Mouse (Mus musculus): ENCODE data around the gene N4bp2. TPM values are rescaled to one million over a fixed set of nuclear protein-coding genes. Genes with fewer than 3 reads are reported as not detected.

Gene N4bp2
- total RNA-seq, 2 experiments from 2014 or later, result 8.3 to 10.5 TPM

DNA sequence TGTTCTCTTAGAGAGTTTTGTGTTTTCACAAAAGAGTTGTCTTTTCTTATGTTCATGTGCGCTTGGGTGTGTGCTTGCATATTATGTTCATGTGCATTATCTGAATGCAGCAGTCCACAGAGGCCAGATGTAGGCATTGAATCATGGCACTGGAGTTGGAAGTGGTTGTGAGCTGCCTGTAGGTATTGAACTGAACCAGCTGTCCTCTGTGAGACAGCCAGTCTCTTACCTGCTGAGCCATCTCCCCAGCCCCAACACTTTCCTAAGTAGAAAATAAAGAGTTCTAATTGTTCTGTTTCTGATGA is 32.6 kb downstream of the N4bp2 start:
- intact Hi-C loops (cut with DNase I), result no loop called here
- DNase-seq (ENCODE audit: low spot score in 2 of 2), result no peak

DNA sequence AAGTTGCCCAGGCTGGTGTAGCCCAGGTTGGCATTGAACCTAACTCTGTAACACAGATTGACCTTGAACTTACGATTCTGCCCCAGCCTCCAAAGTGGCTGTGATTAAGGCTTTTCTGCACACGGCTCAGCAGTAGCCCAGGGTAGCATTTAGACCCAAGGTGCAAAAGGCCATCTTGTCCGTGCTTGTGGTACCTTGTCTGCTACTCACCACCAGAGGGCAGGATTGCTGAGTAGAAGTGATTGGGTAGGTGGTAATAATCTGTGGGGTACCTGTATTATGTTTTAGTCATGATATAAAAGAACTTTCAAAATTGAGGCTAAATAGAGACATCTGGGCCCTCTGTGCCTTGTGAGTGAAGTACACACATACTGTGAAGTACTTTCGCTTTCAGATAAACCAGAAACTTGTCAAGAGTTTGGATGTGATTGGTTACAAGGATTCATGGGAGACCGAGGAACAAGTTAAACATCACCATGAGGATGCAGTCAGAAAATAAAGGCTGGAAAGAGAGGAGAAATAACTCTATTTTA is 60.3 kb downstream of the N4bp2 start:
- peak; percentile 10 to 34 for DNase-seq (ENCODE audit: low spot score in 2 of 2)
- intact Hi-C loops (cut with DNase I), result loop anchor here (2.0 to 5.0 kb wide), 2 partner anchors 115 to 134 kb away; no protein-coding TSS in a partner anchor

DNA sequence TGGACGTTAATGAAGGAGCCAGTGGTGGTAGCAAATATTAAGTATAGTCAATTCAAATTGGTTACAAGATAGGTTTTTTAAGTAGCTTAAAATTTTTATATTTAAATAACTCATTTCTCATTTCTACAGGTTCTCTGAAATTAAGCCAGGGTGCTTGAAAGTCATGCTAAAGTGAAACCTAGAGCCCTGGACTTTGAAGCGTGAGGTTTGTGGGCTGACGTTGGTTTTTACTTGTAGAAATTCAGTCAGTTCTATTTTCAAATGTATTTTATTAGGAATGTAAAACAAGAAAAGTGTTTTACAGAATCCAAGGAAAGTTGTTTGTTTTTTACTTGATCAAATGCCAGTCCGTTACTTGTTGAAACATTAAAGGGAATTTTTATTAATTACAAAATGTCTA is 63.2 kb downstream of the N4bp2 start:
- DNase-seq (ENCODE audit: low spot score in 2 of 2), result no peak
- intact Hi-C loops (cut with DNase I), result no loop called here

DNA sequence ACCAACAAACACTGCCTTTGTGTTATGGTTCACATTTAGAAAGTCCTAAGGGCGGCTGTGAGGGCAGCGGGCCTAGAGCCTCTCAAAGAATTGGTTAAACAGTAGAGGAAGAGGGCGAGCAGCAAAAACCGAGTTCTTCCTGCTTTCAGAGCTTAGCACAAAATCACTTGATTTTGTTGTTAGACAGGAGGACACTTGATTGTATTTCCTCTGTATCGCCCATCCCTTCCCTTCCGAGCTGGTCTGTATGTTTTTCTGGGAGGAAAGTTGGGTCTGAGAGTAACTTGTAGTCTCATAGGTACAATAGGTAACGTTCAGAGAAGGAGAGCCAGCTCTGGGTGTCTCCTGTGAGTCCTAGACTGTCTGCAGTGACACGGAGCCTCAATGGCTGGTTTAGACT is 63.8 kb downstream of the N4bp2 start:
- intact Hi-C loops (cut with DNase I), result no loop called here
- no peak for DNase-seq (ENCODE audit: low spot score in 2 of 2)

DNA sequence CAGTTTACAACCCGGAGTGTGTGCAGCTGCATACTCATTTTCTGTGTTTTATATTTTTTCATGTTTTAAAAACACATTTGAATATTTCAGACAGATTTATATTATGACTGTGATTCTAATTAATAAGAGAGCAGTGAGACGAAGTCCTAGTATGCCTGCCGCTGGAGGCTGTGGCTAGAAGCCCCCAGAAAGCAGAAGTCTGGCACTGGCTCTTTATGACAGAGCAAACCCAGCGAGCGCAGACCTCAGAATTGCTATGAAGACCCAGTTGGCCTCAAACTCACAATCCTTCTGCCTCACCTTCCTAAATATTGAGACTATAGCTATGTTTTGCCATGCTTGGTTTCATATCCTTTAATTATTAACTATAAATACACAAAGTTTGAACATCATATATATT is 64.9 kb downstream of the N4bp2 start:
- no peak for DNase-seq (ENCODE audit: low spot score in 2 of 2)
- intact Hi-C loops (cut with DNase I), result no loop called here

DNA sequence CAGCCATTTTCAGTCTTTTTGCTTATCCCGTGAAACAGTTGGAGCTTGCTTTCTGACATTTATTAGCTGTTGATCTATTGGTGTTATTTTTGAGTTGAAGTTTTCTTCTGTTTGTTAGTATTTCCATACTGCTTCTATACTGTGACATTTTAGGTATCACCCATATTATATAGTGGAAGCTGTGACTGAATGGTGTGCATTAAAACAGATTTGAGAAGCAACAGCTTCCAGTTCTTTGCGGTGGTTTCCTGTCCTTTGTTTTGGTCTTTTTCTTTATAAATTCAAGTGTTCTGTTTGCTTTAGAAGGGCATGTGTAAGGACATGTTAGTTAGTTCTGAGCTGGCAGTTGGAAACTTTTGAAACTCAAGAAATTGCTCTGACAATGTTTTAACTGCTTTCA is 65.7 kb downstream of the N4bp2 start:
- DNase-seq (ENCODE audit: low spot score in 2 of 2), result no peak
- intact Hi-C loops (cut with DNase I), result no loop called here

DNA sequence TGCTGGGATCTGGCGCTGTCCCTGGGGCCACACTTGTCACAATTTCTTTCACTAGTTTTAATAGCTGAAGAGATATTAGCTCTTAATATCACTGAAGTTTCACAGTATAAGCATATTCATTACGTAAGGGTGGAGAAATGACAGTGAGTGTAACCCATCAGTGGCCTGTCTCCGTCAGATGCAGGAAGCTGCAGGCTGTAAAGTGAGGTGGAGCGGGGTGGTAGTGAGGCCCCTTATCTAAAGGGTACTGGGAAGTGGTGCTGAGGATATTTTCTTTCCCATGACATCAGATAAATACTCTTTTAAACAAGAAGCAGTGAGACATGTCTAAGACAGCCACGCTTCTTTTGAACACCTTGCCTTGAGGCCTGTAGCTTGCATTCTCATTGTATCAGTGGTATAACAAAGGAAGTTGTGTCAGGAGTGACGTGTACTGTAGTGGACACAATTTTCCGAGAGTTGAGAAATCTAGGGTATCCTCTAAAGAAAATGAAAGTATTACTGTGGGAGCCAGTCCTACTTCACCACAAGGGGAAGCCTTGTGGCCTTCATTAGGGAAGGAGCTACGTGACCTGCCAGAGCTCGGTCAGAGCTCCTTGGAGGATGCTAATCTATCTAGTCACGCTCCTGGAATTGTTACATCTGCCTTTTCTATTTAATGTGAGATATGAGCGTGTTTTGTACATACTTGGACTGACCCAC is 68.7 kb downstream of the N4bp2 start:
- DNase-seq (ENCODE audit: low spot score in 2 of 2), result no peak
- intact Hi-C loops (cut with DNase I), result no loop called here

DNA sequence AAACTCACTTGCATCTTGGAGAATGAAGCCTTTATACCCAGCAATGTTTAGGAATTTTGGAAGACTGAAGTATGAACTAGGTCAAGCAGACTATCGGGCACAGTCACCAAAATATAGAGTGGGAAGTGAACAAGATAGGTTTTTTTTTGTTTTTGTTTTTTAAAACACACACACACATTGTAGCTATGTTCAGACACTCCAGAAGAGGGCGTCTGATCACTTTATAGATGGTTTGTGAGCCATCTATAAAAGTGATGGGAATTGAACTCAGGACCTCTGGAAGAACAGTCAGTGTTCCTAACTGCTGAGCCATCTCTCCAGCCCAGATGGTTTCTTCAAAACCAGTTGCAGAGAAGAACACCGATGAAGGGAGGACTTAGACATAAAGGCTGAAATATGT is 69.8 kb downstream of the N4bp2 start:
- DNase-seq (ENCODE audit: low spot score in 2 of 2), result no peak
- intact Hi-C loops (cut with DNase I), result no loop called here

DNA sequence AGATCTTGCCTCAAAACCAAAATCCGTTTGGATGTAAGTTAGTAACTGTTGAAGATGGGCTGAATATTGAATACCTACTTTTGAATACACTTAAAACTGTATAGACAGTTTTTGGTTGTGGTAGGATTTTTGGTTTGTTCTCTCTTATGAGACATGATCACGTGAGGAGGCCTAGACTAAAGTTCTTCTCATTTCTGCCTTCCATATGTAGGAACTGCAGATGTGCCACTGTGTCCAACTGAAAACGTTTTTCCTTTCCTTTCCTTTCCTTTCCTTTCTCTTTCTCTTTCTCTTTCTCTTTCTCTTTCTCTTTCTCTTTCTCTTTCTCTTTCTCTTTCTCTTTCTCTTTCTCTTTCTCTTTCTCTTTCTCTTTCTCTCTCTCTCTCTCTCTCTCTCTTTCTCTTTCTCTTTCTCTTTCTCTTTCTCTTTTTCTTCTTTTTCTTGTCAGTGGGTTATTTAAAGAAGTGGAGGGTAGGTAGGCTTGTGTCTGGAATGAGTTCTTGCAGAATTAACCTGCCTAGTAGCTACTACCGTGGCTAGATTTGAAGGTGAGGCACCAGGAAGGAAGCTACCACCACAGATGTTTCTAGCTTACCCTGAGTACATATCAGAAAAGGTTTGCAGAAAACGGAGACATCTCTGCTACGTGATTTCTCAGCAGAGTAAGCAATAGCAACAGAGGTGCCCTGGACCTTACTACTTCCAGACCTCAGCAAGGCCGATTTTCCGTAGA is 70.6 kb downstream of the N4bp2 start:
- intact Hi-C loops (cut with DNase I), result no loop called here

DNA sequence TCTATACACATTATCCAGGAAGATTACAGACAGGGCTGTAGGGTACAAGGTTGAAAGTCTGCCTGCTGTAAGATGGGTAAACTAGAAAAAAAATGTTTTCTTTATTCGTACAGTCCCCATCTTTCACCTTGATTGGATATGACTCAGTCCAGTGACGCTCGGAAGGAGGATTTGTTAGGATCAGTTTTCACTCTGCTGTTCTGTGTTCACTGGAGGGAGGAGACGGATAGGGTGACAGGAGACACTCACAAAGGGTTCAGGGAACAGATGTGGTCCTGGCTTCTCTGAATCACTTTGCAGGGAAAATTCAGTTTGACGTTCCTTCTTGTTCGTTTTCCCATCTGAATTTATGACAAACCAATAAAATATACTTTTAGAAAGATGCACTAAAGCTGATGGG is 74.7 kb downstream of the N4bp2 start:
- intact Hi-C loops (cut with DNase I), result no loop called here
- no peak for DNase-seq (ENCODE audit: low spot score in 2 of 2)

More for the DNA sequence above, 70.6 kb downstream of the N4bp2 start:
- no peak for DNase-seq (ENCODE audit: low spot score in 2 of 2)

DNA sequence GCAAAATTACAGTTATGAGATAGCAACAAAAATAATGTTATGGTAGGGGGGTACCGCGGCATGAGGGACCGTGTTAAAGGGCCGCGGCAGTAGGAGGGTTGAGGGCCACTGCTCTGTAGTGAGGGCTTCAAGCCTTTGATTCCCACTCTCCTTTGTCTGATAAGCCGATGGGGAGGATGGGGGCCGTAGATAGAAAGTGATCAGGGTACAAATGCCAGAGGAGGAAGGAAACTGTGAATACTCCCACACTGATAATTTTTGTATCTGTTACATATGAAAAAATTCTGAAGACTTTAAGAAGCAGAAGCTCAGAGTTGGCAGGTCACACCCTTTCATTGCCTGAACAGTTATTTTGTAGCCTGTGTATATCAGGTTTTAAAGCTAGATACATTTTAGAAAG is 79.6 kb downstream of the N4bp2 start:
- DNase-seq (ENCODE audit: low spot score in 2 of 2), result no peak
- intact Hi-C loops (cut with DNase I), result no loop called here

DNA sequence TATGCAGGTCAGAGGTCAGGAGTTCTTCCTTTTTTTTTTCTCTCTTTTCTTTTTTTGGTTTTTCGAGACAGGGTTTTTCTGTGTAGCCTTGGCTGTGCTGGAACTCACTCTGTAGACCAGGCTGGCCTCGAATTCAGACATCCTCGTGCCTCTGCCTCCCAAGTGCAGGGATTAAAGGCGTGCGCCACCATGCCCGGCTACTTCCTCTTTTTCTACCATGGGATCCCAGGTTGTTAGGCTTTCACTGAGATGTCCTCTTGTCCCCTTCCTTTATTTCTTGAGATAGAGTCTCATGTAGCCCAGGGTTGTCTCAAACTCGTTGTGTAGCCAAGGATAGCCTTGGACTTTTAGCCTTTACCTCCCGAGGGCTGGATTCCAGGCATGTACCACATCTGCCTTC is 83.2 kb downstream of the N4bp2 start:
- DNase-seq (ENCODE audit: low spot score in 2 of 2), result no peak
- intact Hi-C loops (cut with DNase I), result no loop called here

DNA sequence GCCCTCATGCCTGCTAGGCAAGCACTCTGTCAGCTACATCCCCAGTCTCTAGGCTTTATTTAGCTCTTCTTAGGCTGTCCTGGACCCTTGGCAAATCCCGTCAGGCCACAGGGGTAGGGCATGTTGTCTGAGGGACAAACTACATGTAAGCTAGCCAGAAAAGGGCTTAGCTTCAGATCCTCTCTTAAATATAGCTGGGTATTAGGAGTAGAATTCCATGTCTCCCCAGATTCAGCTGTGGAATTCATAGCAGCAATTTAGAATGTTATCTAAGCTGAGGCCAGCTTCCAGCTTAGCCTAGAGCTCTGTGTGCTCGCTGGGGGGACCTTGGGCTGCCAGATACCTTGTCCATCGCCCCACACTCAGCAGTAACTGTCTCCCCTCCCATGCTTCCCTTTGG is 83.6 kb downstream of the N4bp2 start:
- intact Hi-C loops (cut with DNase I), result no loop called here
- DNase-seq (ENCODE audit: low spot score in 2 of 2), result no peak

DNA sequence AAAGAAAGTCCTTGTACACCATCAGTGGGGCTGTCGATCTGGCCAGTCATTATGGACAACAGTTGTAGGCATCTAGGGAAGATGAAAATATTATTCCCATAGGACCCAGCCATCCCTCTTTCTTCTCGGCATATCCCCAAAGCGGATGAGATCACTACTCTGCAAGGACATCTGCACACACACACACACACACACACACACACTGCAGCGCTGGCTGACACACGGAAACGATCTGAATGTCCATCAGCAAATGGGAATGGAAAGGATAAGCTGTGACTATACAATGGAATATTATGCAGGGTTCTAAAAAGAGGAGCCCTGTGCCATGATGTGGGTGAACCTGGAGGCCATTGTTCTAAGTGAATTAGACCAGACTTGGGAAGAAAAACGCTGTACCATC is 84.3 kb downstream of the N4bp2 start:
- intact Hi-C loops (cut with DNase I), result no loop called here
- no peak for DNase-seq (ENCODE audit: low spot score in 2 of 2)

DNA sequence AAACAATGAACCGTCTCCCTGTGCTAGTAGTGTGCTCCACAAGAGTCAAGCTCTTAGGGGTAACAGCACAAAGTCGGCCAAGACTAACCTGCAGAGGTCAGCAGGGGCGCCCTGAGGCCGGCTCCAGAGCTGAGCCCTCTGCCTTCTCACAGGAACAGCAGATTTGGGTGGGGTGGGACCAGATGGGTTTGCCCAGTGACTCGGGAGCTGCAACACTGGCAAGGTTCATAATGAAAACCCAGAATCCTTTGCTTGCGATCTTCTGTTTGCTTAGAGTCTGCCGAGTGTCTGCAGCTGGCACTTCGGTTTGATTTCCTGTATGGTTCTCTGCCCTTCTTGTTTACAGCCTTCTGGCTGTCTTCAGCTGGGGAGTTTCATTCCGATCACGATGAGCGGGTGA is 87.4 kb downstream of the N4bp2 start:
- intact Hi-C loops (cut with DNase I), result no loop called here
- no peak for DNase-seq (ENCODE audit: low spot score in 2 of 2)

DNA sequence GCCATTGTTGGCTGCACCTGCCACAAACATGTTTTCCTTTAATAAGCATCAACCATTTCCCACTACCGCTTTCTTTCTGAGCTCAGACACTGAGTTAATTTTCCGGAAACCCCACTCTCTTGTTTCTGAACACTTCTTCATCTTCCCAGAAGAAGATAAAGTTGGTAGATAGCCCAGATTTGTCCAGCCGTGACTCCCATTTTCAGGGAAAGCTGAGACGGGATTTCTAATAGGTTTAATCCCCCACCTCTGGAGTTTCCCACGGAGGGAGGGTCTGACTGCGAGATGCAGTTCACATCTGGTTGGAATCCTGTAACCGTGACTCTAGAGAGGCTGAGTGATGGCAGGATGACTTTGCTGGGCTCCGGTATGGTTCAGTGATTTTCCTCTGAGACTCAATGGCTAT is 91.5 kb downstream of the N4bp2 start:
- DNase-seq (ENCODE audit: low spot score in 2 of 2), result no peak
- intact Hi-C loops (cut with DNase I), result no loop called here

DNA sequence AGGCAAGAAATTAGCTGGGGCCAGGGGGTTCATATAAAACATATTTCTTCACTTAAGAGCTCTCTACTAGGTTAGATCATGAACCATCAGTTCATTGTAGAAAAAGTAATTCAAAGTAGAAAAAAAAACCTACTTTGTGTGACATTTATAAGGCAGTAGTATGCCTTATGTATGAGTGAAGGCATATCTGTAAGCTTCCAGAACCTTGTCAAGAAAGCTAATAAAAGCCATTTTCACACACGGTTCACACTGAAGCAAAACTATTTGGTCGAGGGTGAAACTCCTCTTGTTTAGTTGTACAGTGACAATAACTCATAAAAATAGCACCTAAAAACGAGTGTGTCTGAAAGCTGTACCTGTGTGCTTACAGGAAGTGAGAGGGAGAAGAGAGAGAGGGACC is 92.2 kb downstream of the N4bp2 start:
- intact Hi-C loops (cut with DNase I), result no loop called here
- DNase-seq (ENCODE audit: low spot score in 2 of 2), result no peak

DNA sequence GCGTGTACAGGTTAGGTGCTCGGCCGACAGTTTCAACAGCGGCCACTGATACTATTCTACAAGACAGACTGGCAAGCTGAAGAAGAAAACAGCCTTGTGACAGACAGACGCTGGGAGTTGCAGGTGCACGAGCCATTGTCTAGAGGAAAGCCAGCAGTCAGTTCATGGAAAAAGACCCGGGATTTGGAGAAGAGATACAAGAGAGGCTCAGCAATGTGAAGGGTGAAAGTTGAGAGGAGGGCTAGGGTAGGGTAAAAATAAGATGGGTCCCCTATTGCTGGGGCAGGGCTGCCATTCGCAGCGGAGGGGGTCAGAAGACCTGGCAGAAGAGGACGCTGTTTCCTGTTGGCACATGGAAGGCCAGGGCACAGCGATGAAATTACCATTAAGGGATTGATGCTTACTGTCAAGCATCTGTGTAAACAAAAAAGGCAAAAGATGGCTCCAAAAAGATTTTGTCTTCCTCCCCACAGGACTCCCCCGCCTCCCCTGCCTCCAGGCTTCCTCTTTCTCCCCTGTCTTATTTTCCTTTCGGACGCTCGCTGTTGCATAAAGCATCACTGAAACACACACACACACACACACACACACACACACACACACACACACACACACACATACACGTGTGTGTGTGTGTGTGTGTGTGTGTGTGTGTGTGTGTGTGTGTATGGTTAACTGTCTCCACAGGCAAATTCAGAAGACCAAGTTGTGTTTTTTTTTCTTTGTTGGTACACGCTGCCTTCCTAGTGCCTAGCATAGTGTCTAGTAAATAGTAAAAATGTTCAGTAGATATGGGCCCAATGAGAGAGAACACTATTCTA is 93.5 kb downstream of the N4bp2 start:
- DNase-seq (ENCODE audit: low spot score in 2 of 2), result no peak
- intact Hi-C loops (cut with DNase I), result no loop called here

DNA sequence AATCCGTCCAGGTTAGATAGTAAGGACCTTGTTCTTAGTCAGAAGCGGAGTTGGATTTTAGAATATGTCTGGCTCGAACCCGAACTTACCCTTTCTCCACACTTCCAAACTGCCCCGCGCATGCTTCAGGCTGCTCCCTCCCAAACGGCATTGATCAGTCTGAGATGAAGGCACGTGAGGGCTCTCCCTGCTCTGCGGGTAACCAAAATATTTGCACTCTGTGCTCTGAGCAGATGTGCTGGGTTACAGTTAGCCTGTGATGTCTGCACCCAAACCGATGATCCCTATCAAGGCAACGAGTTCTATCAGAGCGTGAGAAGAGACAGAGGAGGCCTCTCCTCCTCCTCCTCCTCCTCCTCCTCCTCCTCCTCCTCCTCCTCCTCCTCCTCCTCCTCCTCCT is 94.6 kb downstream of the N4bp2 start:
- no peak for DNase-seq (ENCODE audit: low spot score in 2 of 2)
- intact Hi-C loops (cut with DNase I), result no loop called here

DNA sequence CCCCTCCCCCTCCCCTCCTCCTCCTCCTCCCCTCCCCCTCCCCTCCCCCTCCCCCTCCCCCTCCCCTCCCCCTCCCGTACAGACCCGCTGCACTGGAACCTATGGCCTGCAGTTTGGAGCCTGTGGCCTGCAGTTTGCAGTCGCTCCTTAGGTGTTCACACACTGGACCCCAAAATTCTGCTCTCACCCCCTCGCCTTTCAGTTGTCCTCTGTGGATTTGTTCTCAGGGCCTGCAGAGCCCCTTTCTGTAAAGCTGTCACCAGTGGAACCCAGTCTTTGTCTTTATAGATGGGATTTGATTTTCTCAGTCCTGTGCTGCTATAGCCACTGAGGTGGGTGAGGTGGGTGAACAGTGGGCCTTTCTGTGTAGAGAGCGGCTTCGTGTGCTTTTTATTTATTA is 95.0 kb downstream of the N4bp2 start:
- intact Hi-C loops (cut with DNase I), result no loop called here
- DNase-seq (ENCODE audit: low spot score in 2 of 2), result no peak

DNA sequence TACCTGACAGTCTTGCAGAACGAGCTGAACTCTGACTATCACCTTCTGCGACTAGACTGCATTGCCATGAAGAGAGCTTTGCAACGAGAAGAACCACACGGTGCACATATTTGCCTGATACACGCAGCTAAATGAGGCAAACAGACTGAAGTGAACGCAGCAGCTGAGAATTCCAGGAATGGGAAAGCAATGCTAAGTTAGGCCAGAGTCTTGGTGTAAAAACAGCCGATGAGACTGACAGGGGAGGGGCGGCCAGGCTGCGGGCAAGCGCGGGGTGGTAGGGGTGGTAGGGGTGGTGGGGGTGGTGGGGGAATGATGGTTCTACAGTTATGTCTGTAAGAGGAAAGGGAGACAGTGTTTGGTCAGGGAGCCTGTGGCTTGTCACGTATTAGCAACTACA is 95.6 kb downstream of the N4bp2 start:
- intact Hi-C loops (cut with DNase I), result no loop called here
- DNase-seq (ENCODE audit: low spot score in 2 of 2), result no peak

All from left cerebral cortex, postnatal 25 days (tissue).